In the genomic region with DNA sequence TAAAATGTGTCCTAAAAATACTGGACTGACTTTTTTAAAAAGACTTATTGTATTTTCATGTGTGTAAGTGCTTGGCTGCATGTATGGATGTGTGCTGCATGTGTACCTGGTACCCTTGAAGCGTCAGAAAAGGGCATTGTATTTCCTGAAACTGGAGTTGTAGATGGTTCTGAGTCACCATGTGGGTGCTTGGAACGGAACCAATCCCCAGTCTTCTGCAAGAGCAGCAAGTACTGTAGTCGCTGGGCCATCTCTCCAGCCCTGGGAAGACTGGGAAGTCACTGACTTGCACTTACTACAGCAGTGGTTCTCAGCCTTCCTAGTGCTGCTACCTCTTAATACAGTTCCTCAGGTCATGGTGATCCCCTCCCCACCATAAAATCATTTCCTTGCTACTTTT, we compare ENCODE assay signal across 21 mouse cellular contexts.
DNase-seq lines count a peak whose midpoint lies in the region; ATAC-seq lines count a peak whose summit lies in the region.
"Had no signal": no experiment of that assay in that cellular context is flagged by ENCODE, and none has a peak within 500 bp of the region (broad histone marks: within the 10 kb centered on the region; RNA-seq: fewer than 3 reads in every experiment).

No protein-coding gene starts in this region.

- H3K9me3 ChIP-seq in liver, embryonic 13.5 days (replicated peaks): no peaks in the 10 kb centered on the region
- H3K9me3 ChIP-seq: embryonic facial prominence, embryonic 13.5 days; forebrain, embryonic 12.5 days; G1E; hindbrain, embryonic 13.5 days had no signal

- peak; percentile 53 for DNase-seq in adrenal gland, adult 2 months
- no peak for DNase-seq in adrenal gland, postnatal 4 days (ENCODE audit: low spot score in 2 of 2)
- no peak for DNase-seq in liver, embryonic 13.5 days
- DNase-seq in liver: no peak
- DNase-seq in adrenal gland, postnatal 10 days: peak; percentile 31
- DNase-seq in brain, adult 2 months (ENCODE audit: low read depth, low spot score): peak; percentile 72
- no peak for DNase-seq in cerebellum, adult 11-12 months
- DNase-seq in urinary bladder, postnatal 10 days (ENCODE audit: low spot score): no peak
- DNase-seq: cerebellum, adult 18-20 months; cerebellum, adult 9-11 months; cerebellum, postnatal 36 days; forebrain, postnatal 0 days; gastrocnemius, postnatal 36 days; heart, adult 11 months; heart, postnatal 14 days; kidney, adult 11 months had no signal

- no peak overlapping the region for H3K4me2 ChIP-seq in liver, embryonic 13.5 days
- H3K4me2 ChIP-seq: embryonic facial prominence, embryonic 13.5 days; forebrain, embryonic 12.5 days; hindbrain, embryonic 13.5 days had no signal

- no peak overlapping the region for H3K4me3 ChIP-seq in liver, embryonic 13.5 days (replicated peaks)
- H3K4me3 ChIP-seq: embryonic facial prominence, embryonic 13.5 days; forebrain, embryonic 12.5 days; hindbrain, embryonic 13.5 days had no signal

- WGBS in liver, embryonic 13.5 days (ENCODE audit: insufficient replicate concordance): 68% methylated on average over 3 of the region's 3 CpGs

- no peak overlapping the region for H3K9ac ChIP-seq in liver, embryonic 13.5 days
- H3K9ac ChIP-seq: embryonic facial prominence, embryonic 13.5 days; forebrain, embryonic 12.5 days; forebrain, postnatal 0 days; hindbrain, embryonic 13.5 days had no signal

- no peaks in the 10 kb centered on the region; the same call in 1 of the 2 replicates for H3K36me3 ChIP-seq in liver, embryonic 13.5 days
- H3K36me3 ChIP-seq: embryonic facial prominence, embryonic 13.5 days; forebrain, embryonic 12.5 days; hindbrain, embryonic 13.5 days had no signal

- no peaks in the 10 kb centered on the region for H3K27me3 ChIP-seq in liver, embryonic 13.5 days
- H3K27me3 ChIP-seq: embryonic facial prominence, embryonic 13.5 days; forebrain, embryonic 12.5 days; hindbrain, embryonic 13.5 days had no signal

- H3K4me1 ChIP-seq in liver, embryonic 13.5 days (replicated peaks): peaks cover 83% of the 10 kb centered on the region
- H3K4me1 ChIP-seq: forebrain, embryonic 12.5 days; hindbrain, embryonic 13.5 days had no signal

- ATAC-seq in liver, embryonic 13.5 days (ENCODE audit: low read depth): no peak
- ATAC-seq: forebrain, postnatal 0 days; hindbrain, postnatal 0 days had no signal

- H3K27ac ChIP-seq in liver, embryonic 13.5 days: peak overlapping the region; percentile 32; the same call in 1 of the 2 replicates
- H3K27ac ChIP-seq: embryonic facial prominence, embryonic 13.5 days; forebrain, embryonic 12.5 days; hindbrain, embryonic 13.5 days; hindbrain, postnatal 0 days had no signal

Comparison
In these comparisons a context has a peak if more than half of its experiments do, and no peak if none do; other contexts are left out.
1. DNase-seq: peak in adrenal gland, adult 2 months (single experiment), adrenal gland, postnatal 10 days (single experiment) and brain, adult 2 months (single experiment); none in adrenal gland, postnatal 4 days (0 of 2), liver, embryonic 13.5 days (single experiment), liver (single experiment), cerebellum, adult 11-12 months (single experiment) and urinary bladder, postnatal 10 days (single experiment).